Comparison of ENCODE assay signal across 24 mouse cellular contexts in genomic region chr8:34233705-34234104, GRCm38 (mm10).
DNase-seq lines count a peak whose midpoint lies in the region; ATAC-seq and TF ChIP-seq lines count a peak whose summit lies in the region.
"Had no signal": no experiment of that assay in that cellular context is flagged by ENCODE, and none has a peak within 500 bp of the region (broad histone marks: within the 10 kb centered on the region; RNA-seq: fewer than 3 reads in every experiment).

No protein-coding gene starts in this region.

- peak; percentile 66; the same call in 1 of the 2 replicates for ATAC-seq in forebrain, embryonic 14.5 days
- ATAC-seq in forebrain, postnatal 0 days: no peak
- no peak for ATAC-seq in megakaryocyte progenitor cell, adult 5-6 weeks (replicated peaks; ENCODE audit: poor library complexity)
- ATAC-seq in midbrain, embryonic 16.5 days: no peak
- ATAC-seq: activated CD4-positive, CD25-positive, alpha-beta regulatory T cell, adult 4 months; CD4-positive, CD25-positive, alpha-beta regulatory T cell, adult 4 months; liver, embryonic 12.5 days had no signal

- H3K4me3 ChIP-seq in forebrain, embryonic 14.5 days (ENCODE audit: low read depth, low read length): no peak overlapping the region
- no peak overlapping the region for H3K4me3 ChIP-seq in forebrain, postnatal 0 days (ENCODE audit: low read depth, low read length)
- H3K4me3 ChIP-seq in heart, embryonic 10.5 days: no peak overlapping the region
- no peak overlapping the region for H3K4me3 ChIP-seq in midbrain, embryonic 16.5 days (ENCODE audit: low read depth, low read length)
- H3K4me3 ChIP-seq: embryonic facial prominence, embryonic 10.5 days; heart, adult 2 months; heart, embryonic 15.5 days; left cerebral cortex, adult 2 months; liver, embryonic 12.5 days had no signal

- WGBS in forebrain, embryonic 14.5 days: 62% methylated on average over 4 of the region's 4 CpGs
- 58% methylated on average over 4 of the region's 4 CpGs for WGBS in forebrain, postnatal 0 days
- 50% methylated on average over 4 of the region's 4 CpGs for WGBS in heart, embryonic 10.5 days
- 88% methylated on average over 4 of the region's 4 CpGs for WGBS in midbrain, embryonic 16.5 days

- peak; percentile 65 for DNase-seq in forebrain, embryonic 14.5 days (ENCODE audit: low spot score)
- no peak for DNase-seq in forebrain, postnatal 0 days
- peak; percentile 53 for DNase-seq in left cerebral cortex, postnatal 4 days
- DNase-seq in left cerebral cortex, postnatal 14 days (ENCODE audit: low spot score in 2 of 2): no peak
- peak; percentile 82 for DNase-seq in cerebellum, adult 9-11 months
- no peak for DNase-seq in heart, embryonic 10.5 days (ENCODE audit: low spot score)
- DNase-seq: adrenal gland, postnatal 10 days; gastrocnemius, postnatal 14 days; heart, postnatal 4 days; kidney, adult 8-10 months; kidney, postnatal 4 days; layer of hippocampus, adult 9-11 months; lung, adult 2 months; lung, postnatal 36 days; thymus, postnatal 25 days had no signal

- H3K9ac ChIP-seq in forebrain, embryonic 14.5 days (ENCODE audit: low read length): no peak overlapping the region
- H3K9ac ChIP-seq in forebrain, postnatal 0 days: no peak overlapping the region
- no peak overlapping the region for H3K9ac ChIP-seq in midbrain, embryonic 16.5 days (ENCODE audit: low read depth, low read length)
- H3K9ac ChIP-seq: heart, embryonic 15.5 days; liver, embryonic 12.5 days had no signal

- TF ChIP-seq CTCF in forebrain, postnatal 0 days (IDR thresholded peaks at IDR 0.05; ENCODE audit: low read depth): no peak

- intact Hi-C loops in left cerebral cortex, postnatal 4 days (cut with DNase I): no loop called here
- intact Hi-C loops in left cerebral cortex, postnatal 14 days (cut with DNase I): no loop called here

- H3K36me3 ChIP-seq in forebrain, embryonic 14.5 days (ENCODE audit: control insufficient read depth, insufficient read depth, low read length): no peaks in the 10 kb centered on the region
- no peaks in the 10 kb centered on the region for H3K36me3 ChIP-seq in forebrain, postnatal 0 days (ENCODE audit: insufficient read depth)
- H3K36me3 ChIP-seq in heart, embryonic 10.5 days: no peaks in the 10 kb centered on the region
- no peaks in the 10 kb centered on the region for H3K36me3 ChIP-seq in midbrain, embryonic 16.5 days (ENCODE audit: control insufficient read depth, insufficient read depth, low read length)
- H3K36me3 ChIP-seq: embryonic facial prominence, embryonic 10.5 days; heart, embryonic 15.5 days; liver, embryonic 12.5 days had no signal

- H3K4me1 ChIP-seq in forebrain, embryonic 14.5 days (ENCODE audit: control insufficient read depth, insufficient read depth, low read length): no peaks in the 10 kb centered on the region
- H3K4me1 ChIP-seq in forebrain, postnatal 0 days (ENCODE audit: insufficient read depth): no peaks in the 10 kb centered on the region
- peaks cover 9% of the 10 kb centered on the region; the same call in 1 of the 2 replicates for H3K4me1 ChIP-seq in heart, embryonic 10.5 days
- no peaks in the 10 kb centered on the region for H3K4me1 ChIP-seq in midbrain, embryonic 16.5 days (ENCODE audit: control insufficient read depth, insufficient read depth, low read length)
- H3K4me1 ChIP-seq: embryonic facial prominence, embryonic 10.5 days; liver, embryonic 12.5 days had no signal

- no peak overlapping the region for H3K4me2 ChIP-seq in forebrain, embryonic 14.5 days (ENCODE audit: low read length)
- H3K4me2 ChIP-seq in forebrain, postnatal 0 days (ENCODE audit: low read depth): no peak overlapping the region
- no peak overlapping the region for H3K4me2 ChIP-seq in midbrain, embryonic 16.5 days (ENCODE audit: low read length)
- H3K4me2 ChIP-seq: heart, embryonic 15.5 days; liver, embryonic 12.5 days had no signal

- no peak overlapping the region for H3K27ac ChIP-seq in forebrain, embryonic 14.5 days (ENCODE audit: low read depth, low read length)
- no peak overlapping the region for H3K27ac ChIP-seq in forebrain, postnatal 0 days (ENCODE audit: low read depth, low read length)
- no peak overlapping the region for H3K27ac ChIP-seq in heart, embryonic 10.5 days
- H3K27ac ChIP-seq in midbrain, embryonic 16.5 days (ENCODE audit: low read length): no peak overlapping the region
- H3K27ac ChIP-seq: embryonic facial prominence, embryonic 10.5 days; heart, adult 2 months; heart, embryonic 15.5 days; left cerebral cortex, adult 2 months; liver, embryonic 12.5 days had no signal

- H3K27me3 ChIP-seq in forebrain, embryonic 14.5 days (replicated peaks; ENCODE audit: control insufficient read depth, insufficient read depth, low read length): no peaks in the 10 kb centered on the region
- no peaks in the 10 kb centered on the region for H3K27me3 ChIP-seq in forebrain, postnatal 0 days (ENCODE audit: insufficient read depth, low read length)
- no peaks in the 10 kb centered on the region for H3K27me3 ChIP-seq in heart, embryonic 10.5 days (ENCODE audit: insufficient read depth, poor library complexity, severe bottlenecking)
- H3K27me3 ChIP-seq in midbrain, embryonic 16.5 days (ENCODE audit: control insufficient read depth, insufficient read depth, low read depth, low read length): no peaks in the 10 kb centered on the region
- H3K27me3 ChIP-seq: heart, embryonic 15.5 days; liver, embryonic 12.5 days had no signal

- H3K9me3 ChIP-seq in forebrain, embryonic 14.5 days (replicated peaks; ENCODE audit: control insufficient read depth, low read length): no peaks in the 10 kb centered on the region
- H3K9me3 ChIP-seq in forebrain, postnatal 0 days (ENCODE audit: low read length): no peaks in the 10 kb centered on the region
- no peaks in the 10 kb centered on the region; the same call in 1 of the 2 replicates for H3K9me3 ChIP-seq in heart, embryonic 10.5 days
- H3K9me3 ChIP-seq in midbrain, embryonic 16.5 days (replicated peaks; ENCODE audit: control insufficient read depth, low read length, poor library complexity, severe bottlenecking): no peaks in the 10 kb centered on the region
- H3K9me3 ChIP-seq: embryonic facial prominence, embryonic 10.5 days; heart, embryonic 15.5 days; liver, embryonic 12.5 days had no signal

Comparison
In these comparisons a context has a peak if more than half of its experiments do, and no peak if none do; other contexts are left out.
1. DNase-seq: peak in forebrain, embryonic 14.5 days (single experiment), left cerebral cortex, postnatal 4 days (single experiment) and cerebellum, adult 9-11 months (single experiment); none in forebrain, postnatal 0 days (single experiment), left cerebral cortex, postnatal 14 days (0 of 2) and heart, embryonic 10.5 days (single experiment).